Mouse (Mus musculus): ENCODE measurements around the gene Smpd4.

Smpd4 gene

GRCm38 (mm10) chr16:17638036-17638628, 19.0 kb downstream of the Smpd4 start:
- DNase-seq (ENCODE audit: low spot score in 2 of 2) = no peak

- no peak for DNase-seq (ENCODE audit: low spot score in 2 of 2)
These were observed 19.9 kb downstream of the Smpd4 start for GRCm38 (mm10) chr16:17639081-17639480.

GRCm38 (mm10) chr16:17639951-17640350, 20.8 kb downstream of the Smpd4 start:
- DNase-seq (ENCODE audit: low spot score in 2 of 2) = no peak

GRCm38 (mm10) chr16:17640706-17641105, 21.6 kb downstream of the Smpd4 start:
- no peak for DNase-seq (ENCODE audit: low spot score in 2 of 2)

GRCm38 (mm10) chr16:17641301-17641700, 22.1 kb downstream of the Smpd4 start:
- DNase-seq (ENCODE audit: low spot score in 2 of 2) = no peak

- DNase-seq (ENCODE audit: low spot score in 2 of 2) = peak in 1 of 2 experiments; percentile 26
These were observed 23.2 kb downstream of the Smpd4 start for GRCm38 (mm10) chr16:17642311-17642710.

- DNase-seq (ENCODE audit: low spot score in 2 of 2) = no peak
These were observed 24.4 kb downstream of the Smpd4 start for GRCm38 (mm10) chr16:17643437-17643990.

- peak; percentile 62 to 76 for DNase-seq (ENCODE audit: low spot score in 2 of 2)
These were observed 27.4 kb downstream of the Smpd4 start, which contains the start of gene Ccdc74a for GRCm38 (mm10) chr16:17646310-17647114. Gene Ccdc74a, plus strand, starts transcription at chr16:17646470.

GRCm38 (mm10) chr16:17647156-17647555, 28.0 kb downstream of the Smpd4 start:
- DNase-seq (ENCODE audit: low spot score in 2 of 2) = no peak

GRCm38 (mm10) chr16:17647566-17648340, 28.6 kb downstream of the Smpd4 start:
- DNase-seq (ENCODE audit: low spot score in 2 of 2) = no peak

GRCm38 (mm10) chr16:17649925-17650605, 30.9 kb downstream of the Smpd4 start:
- no peak for DNase-seq (ENCODE audit: low spot score in 2 of 2)

- DNase-seq (ENCODE audit: low spot score in 2 of 2) = no peak
These were observed 31.6 kb downstream of the Smpd4 start for GRCm38 (mm10) chr16:17650711-17651110.

- no peak for DNase-seq (ENCODE audit: low spot score in 2 of 2)
These were observed 33.5 kb downstream of the Smpd4 start for GRCm38 (mm10) chr16:17652607-17653006.

- no peak for DNase-seq (ENCODE audit: low spot score in 2 of 2)
These were observed 34.4 kb downstream of the Smpd4 start for GRCm38 (mm10) chr16:17653601-17654000.

- no peak for DNase-seq (ENCODE audit: low spot score in 2 of 2)
These were observed 35.1 kb downstream of the Smpd4 start for GRCm38 (mm10) chr16:17654188-17654795.

- no peak for DNase-seq (ENCODE audit: low spot score in 2 of 2)
These were observed 37.2 kb downstream of the Smpd4 start for GRCm38 (mm10) chr16:17656212-17656871.

- DNase-seq (ENCODE audit: low spot score in 2 of 2) = no peak
These were observed 46.4 kb downstream of the Smpd4 start for GRCm38 (mm10) chr16:17665568-17665967.

GRCm38 (mm10) chr16:17669886-17670285, 50.7 kb downstream of the Smpd4 start:
- no peak for DNase-seq (ENCODE audit: low spot score in 2 of 2)

Data from cerebellum, postnatal 4 days (tissue).